Mouse (Mus musculus): ENCODE measurements around the gene Taar7b.
A peak's percentile ranks its signal among the peaks of the same experiment; 100 is the strongest.

Gene Taar7b

DNA sequence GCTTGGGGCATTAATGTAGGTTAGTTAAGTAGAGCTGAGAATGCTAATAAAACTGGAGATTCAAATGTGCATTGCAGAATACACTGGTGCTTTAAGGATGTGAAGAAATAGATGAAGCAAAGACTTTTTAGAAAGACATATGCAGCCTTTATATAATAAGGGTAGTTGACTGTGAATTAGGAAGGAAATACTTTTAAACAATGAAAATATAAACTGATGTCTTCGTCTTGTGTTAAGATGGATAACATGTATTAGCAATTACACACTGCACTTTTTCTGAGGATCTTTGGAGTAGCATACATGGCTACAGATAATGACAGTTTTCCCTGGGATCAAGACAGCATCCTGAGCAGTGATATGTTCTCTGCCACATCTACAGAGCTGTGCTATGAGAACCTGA, at the start of gene Taar7b:
TSS of gene Taar7b (plus strand) at position 301 of the 400 bp plus-strand sequence.
- DNase-seq (ENCODE audit: low read depth, low spot score): no peak

DNA sequence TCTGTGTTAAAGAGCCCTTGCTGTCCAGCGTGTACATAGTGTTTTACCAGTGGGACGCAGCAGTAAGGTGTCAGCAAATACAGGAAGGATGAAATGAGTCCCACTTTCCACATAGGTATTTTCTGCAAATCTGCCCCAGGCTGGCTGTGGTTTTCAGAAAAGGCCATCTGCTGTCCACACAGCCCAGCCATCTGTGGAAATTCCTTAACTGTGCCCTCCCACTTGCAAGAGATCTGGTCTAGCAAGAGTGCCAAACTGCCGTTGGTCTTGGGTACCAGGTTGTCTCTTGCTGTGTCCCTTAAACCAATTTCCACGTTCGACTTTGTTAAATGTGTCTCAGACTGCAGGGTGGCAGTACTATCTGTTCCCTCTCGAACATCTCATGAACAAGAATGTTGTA, 48.0 kb upstream of the Taar7b start:
- DNase-seq (ENCODE audit: low read depth, low spot score): no peak

DNA sequence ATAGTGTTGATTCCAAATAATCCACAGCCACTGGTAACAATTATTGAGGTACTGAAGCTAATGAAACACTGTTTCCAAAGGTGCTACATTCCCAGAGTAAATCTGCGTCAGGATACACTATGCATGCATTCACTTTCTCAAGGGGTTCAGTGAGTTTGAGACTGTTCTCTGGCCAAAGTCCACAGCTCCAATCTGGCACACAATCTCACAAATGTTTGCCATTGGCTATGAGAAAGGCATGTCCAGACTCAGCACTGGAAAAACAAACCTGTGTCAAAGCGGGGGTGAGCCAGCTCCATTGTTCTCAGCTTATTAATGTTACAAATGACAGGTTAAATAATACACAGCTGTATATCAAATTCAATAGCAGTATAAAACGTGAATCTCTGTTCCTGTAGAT, 40.7 kb upstream of the Taar7b start:
- no peak for DNase-seq (ENCODE audit: low read depth, low spot score)

DNA sequence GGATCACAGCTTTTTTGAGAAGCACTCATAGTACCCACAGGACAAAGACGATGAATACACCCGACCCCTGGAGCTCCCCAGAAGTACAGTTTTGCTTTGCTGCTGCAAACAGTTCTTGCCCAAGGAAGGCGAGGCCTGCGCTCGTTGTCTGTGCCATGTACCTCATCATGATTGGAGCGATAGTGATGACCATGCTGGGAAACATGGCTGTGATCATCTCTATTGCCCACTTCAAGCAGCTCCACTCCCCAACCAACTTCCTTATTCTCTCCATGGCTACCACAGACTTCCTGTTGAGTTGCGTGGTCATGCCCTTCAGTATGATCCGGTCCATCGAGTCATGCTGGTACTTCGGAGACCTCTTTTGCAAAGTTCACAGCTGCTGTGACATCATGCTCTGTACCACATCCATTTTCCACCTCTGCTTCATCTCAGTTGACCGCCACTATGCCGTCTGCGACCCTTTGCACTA, 39.3 kb upstream of the Taar7b start, which contains the start of gene Taar4:
TSS of gene Taar4 (plus strand) at position 51 of the 472 bp plus-strand sequence.
- no peak for DNase-seq (ENCODE audit: low read depth, low spot score)

DNA sequence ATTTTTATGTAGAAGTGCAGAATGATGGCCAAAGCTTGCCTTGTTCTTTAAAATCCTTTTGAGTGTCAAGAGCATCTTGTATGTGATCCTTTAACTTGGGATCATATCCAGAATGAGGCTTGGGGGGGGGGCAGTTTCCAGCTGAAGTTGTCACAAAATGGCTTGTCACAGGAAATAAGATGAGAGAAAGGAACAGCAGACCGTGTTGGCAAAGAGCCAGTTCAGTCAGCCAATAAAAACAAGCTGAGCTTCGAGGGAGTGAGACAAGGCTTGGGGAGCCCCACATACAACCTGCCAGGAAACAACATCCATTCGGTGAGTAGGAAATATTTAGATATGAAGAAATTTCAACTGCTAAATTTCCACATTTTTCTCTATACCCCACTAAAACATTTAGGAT, 36.3 kb upstream of the Taar7b start:
- no peak for DNase-seq (ENCODE audit: low read depth, low spot score)

DNA sequence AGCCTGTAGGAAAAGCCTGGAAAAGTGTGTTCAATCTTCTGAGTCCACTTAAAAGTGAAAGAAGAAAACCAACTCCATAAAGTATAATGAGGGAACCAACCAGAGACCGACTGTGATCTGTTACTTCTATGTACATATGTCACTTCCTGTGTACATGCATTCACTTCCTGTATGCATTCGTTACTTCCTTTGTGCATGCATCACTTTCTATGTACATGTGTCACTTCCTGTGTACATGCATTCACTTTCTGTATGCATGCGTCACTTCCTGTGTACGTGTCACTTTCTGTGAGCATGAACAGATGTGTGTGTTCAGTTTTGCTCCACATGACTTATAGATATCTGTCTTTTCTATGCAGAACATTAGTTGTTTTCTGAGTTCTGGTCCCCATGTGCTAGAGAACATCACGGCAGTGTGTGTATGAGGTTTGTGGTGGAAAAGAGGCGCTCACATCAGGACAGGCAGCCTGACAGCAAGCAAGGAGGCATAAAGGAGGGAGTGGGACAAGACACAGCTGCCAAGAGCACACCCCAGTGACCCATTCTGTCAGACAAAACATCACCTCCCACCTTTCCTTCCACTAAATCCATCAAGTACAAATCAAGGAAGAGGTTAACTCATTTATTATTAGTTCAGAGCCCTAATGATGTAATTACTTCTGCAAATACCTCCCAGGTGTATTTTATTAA, 34.7 kb upstream of the Taar7b start:
- no peak for DNase-seq (ENCODE audit: low read depth, low spot score)

DNA sequence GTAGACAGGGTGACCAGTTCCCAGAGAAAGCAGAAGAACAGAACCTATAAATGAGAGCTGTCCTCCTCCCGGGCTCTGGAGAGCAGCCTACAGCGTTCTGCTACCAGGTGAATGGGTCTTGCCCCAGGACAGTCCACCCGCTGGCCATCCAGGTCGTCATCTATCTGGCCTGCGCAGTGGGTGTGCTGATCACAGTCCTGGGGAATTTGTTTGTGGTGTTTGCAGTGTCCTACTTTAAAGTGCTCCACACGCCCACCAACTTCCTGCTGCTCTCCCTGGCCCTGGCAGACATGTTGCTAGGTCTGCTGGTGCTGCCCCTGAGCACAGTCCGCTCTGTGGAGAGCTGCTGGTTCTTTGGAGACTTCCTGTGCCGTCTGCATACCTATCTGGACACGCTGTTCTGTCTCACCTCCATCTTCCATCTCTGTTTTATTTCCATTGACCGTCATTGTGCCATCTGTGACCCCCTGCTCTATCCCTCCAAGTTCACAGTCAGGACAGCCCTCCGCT, 29.0 kb upstream of the Taar7b start, which contains the start of gene Taar5:
TSS of gene Taar5 (plus strand) at position 51 of the 510 bp plus-strand sequence.
- DNase-seq (ENCODE audit: low read depth, low spot score): no peak

DNA sequence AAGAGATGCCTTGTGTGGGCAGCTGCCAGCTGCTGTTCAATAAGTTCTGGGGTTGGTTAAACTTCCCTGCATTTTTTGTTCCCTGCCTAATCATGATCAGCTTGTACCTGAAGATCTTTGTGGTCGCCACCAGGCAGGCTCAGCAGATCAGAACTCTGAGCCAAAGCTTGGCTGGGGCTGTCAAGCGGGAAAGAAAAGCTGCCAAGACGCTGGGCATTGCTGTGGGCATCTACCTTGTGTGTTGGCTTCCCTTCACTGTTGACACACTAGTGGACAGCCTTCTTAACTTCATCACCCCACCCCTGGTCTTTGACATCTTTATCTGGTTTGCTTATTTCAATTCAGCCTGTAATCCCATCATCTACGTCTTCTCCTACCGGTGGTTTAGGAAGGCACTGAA, 28.5 kb upstream of the Taar7b start:
- DNase-seq (ENCODE audit: low read depth, low spot score): no peak

DNA sequence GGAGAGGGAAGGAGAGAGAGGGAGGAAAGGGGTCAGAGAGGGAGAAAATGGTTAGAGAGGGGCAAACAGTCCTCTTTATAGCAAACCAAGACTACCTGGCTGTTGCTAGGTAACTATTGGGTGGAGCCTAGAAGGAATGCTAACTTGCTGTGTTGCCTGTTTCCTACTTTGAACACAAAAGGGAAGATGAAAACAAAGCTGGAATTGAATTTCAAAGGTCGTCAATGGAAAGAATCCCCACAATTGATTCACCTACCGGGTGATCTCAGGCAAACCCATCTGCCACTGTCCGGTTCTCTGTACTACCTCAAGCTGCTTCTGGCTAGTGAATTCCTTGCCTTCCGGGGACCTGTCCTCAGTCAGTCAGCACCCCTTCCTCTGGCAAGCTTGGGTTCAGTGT, 21.8 kb upstream of the Taar7b start:
- DNase-seq (ENCODE audit: low read depth, low spot score): no peak

DNA sequence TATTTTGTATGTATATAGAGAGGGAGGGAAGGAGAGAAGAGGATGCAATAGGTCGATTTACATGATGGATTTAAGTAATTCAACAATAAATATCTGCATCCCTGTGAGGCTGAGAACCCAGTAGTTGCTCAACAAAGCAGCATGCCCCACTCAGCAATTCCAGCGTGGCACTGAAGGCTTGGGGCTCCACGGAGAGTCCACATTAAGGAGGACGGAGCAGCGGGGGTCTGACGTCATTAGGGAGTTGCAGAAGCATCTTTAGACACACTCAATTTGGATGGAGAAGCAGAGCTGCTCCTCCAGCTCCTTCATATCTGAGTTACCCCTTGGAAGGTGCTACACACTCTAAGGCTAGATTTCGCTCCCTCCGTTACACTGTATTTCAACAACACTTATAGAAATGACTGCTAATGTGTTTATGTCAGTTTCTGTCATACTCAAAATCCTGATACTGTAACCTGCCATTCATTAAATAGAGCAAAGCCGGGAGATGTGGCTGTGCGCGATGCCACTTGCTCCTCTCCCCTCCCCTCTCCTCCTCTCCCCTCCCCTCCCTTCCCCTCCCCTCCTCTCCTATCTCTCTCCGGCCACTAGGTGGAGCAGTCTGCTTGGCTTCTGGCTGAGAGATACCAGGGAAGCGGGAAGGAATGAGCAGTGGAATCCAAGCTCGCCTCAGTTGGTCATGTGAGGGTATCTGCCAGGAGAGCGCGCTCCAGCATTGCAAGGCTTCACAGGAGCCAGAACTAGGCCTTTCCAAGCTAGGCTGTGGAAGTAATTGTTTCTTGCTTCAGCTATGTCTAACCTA, 20.6 kb upstream of the Taar7b start:
- peak; percentile 75 for DNase-seq (ENCODE audit: low read depth, low spot score)

DNA sequence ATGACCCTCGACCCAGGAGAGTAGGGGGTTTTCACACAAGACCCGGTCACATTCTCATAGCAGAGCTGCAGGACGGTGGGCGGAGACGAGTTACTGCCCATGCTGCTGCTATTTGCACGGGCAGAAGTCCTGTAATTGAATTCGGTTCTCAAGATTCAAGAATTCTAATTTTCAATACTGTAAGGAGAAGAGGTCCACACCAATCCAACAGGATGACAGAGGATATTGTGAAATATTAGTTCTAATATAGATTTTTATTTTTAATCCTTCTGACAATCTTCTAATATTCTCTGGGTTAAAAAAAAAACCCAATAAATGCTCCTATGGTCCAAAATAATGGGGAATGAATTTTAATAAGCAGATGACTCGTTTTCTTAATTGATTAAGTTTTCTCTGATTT, 14.2 kb upstream of the Taar7b start, which contains the start of gene Taar6:
TSS of gene Taar6 (minus strand) at position 101 of the 400 bp plus-strand sequence.
- DNase-seq (ENCODE audit: low read depth, low spot score): no peak

DNA sequence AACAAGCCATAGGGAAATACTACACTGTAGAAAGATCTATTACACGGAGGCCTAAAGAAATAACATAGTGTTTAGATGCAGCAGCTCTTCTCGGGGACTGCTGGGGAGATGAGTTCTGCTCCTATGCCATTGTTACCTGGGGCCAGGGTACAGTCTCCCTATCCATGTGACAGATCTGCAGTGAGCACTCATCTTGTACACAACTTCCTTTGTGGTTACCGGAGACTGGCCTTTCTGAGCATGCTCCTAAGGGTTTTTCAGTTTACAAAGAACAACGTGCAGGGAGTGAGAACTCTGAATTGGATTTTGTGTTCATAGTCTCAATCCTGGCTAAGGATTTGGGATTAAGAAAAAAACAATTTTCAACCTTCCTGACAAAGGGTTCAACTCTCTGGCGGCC, 13.3 kb upstream of the Taar7b start:
- no peak for DNase-seq (ENCODE audit: low read depth, low spot score)

DNA sequence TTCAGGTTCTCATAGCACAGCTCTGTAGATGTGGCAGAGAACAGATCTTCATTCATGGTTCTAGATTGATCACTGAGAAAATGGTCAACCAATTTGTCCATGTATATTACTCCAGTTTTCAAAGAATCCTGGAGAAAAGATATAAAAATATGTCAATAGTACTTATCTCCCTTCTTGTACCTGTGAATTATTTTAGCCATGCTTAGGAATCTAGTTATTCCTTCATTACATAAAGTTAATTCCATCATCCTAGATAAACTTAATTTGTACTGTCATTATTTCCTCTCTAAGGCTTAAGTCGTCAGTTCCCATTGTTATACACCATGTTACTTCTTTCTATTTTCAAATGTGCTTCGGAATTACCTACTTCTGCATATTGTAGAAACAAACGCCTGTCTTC, 6.4 kb upstream of the Taar7b start, which contains the start of gene Taar7a:
TSS of gene Taar7a (minus strand) at position 101 of the 400 bp plus-strand sequence.
- DNase-seq (ENCODE audit: low read depth, low spot score): no peak

DNA sequence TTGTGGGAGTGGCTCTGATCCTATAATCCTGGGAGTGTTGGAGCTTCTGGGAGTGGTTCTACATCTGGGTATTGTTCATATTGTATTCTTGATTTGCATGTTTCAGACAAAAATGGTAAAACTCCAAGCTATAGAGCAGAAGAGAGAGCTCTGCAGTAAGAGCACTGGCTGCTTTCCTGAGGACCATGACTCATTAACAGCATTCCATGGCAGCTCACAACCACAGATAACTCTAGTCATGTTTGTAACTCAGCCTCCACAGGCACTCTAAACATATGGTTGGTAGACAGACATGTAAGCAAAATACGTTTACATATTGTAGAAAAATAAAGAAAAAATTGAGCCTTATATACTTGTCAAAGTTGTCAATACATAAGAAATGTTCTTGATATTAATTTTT, 6.7 kb downstream of the Taar7b start:
- no peak for DNase-seq (ENCODE audit: low read depth, low spot score)

DNA sequence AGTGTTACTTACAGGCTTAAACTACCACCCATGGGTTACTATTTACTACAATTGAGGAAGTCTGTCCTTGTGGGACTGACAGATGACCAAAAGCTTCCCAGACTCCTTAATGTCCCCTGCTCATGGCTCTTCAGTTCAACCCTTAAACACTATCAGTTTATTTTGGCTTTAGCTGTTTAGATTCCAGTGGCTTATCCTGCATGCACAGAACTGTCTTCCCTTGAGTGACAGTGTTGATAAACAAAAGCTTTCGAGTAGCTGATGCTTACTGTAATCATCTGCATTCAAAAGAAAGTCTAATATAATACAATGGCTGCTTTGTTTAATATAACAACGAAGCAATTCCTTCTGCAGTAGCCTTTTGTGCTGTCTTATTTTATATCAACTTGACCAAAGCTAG, 7.3 kb downstream of the Taar7b start:
- DNase-seq (ENCODE audit: low read depth, low spot score): no peak

DNA sequence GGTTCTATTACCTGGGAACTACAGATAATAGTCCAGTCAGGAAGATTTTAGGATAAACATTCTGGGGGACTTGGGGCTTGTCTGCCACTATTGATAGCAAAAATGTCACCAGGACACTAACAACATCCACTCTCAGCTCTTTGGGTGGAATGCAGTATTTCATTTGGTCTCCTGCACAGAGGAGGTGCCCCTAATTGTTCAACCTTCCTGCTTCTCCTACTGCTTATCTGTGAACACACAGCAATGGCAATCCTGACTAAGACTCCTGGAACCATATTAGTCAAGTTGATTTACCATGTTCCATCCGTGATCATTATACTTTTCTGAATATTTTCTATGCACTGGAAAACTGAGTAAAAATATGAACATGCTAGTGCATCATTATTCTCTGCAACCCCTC, 8.4 kb downstream of the Taar7b start:
- no peak for DNase-seq (ENCODE audit: low read depth, low spot score)

DNA sequence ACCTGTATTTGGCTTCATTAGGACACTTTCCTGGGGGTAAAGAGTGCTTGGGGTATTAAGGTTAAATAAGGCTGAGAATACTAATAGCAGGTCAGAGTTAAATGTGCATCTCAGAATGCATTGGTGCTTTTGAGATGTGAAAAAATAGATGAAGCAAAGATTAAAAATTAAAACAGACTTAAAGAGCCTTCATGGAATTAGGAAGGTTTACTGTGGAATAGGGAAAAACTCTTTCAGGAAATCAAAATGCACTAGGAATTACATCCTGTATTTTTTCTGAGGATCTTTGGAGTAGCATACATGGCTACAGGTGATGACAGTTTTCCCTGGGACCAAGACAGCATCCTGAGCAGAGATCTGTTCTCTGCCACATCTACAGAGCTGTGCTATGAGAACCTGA, 27.2 kb downstream of the Taar7b start, which contains the start of gene Taar7d:
TSS of gene Taar7d (plus strand) at position 301 of the 400 bp plus-strand sequence.
- DNase-seq (ENCODE audit: low read depth, low spot score): no peak

DNA sequence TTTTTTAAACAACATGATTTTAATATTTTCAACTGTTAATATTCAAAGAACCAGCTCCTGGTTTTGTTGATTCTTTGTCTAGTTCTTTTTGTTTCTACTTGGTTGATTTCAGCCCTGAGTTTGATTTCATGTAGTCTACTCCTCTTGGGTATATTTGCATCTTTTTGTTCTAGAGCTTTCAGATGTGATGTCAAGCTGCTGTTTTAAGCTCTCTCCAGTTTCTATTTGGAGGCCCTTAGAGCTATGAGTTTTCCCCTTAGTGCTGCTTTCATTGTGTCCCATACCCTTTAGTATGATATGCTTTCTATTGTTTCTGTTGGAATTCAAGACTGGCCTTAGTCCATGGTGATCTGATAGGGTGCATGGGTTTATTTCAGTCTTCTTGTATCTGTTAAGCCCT, 31.6 kb downstream of the Taar7b start:
- no peak for DNase-seq (ENCODE audit: low read depth, low spot score)

DNA sequence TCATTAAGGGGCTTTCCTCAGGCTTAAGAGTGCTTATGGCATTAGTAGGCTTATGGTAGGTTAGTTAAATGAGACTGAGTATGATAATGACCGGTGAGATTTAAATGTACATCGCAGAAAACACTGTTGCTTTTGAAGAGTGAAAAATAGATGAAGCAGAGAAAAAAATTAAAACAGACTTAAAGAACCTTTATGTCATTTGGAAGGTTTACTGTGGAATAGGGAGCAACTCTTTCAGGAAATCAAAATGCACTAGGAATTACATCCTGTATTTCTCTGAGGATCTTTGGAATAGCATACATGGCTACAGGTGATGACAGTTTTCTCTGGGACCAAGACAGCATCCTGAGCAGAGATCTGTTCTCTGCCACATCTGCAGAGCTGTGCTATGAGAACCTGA, 37.6 kb downstream of the Taar7b start, which contains the start of gene Taar7e:
TSS of gene Taar7e (plus strand) at position 301 of the 400 bp plus-strand sequence.
- DNase-seq (ENCODE audit: low read depth, low spot score): no peak

DNA sequence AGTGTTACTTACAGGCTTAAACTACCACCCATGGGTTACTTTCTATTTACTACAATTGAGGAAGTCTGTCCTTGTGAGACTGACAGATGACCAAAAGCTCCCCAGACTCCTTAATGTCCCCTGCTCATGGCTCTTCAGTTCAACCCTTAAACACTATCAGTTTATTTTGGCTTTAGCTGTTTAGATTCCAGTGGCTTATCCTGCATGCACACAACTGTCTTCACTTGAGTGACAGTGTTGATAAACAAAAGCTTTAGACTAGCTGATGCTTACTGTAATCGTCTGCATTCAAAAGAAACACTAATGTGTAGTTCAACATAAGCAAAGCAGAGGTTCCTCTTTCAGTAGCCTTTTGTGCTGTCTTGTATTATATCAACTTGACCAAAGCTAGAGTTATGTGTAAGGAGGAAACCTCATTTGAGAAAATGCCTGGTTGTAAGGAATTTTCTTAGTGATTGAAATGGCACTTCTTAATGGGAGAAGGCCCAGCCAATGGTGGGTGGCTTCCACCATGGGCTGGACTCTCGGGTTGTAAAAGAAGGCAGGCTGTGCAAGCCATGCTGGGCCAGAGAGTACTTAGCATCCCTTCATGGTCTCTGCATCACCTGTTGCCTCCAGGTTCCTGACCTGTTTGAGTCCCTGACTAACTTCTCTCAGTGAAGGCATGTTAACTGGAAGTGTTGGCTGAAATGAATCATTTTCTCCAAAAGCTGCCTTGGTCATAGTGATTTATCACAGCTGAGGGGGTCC, 40.6 kb downstream of the Taar7b start:
- DNase-seq (ENCODE audit: low read depth, low spot score): no peak

DNA sequence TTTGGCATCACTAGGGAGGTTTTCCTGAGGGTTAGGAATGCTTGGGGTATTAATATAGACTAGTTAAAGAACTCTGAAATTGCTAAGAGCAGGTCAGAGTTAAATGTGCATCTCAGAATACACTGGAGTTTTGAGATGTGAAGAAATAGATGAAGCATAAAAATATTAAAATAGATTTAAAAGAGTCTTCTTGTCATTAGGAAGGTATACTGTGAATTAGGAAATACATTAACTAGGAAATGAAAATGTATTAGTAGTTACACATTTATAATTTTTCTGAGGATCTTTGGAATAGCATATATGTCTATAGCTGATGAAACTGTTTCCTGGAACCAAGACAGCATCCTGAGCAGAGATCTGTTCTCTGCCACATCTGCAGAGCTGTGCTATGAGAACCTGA, 49.5 kb downstream of the Taar7b start, which contains the start of gene Taar7f:
TSS of gene Taar7f (plus strand) at position 301 of the 400 bp plus-strand sequence.
- no peak for DNase-seq (ENCODE audit: low read depth, low spot score)

Measured in embryo, embryonic 11.5 days (tissue).